Mouse (Mus musculus): ENCODE results near the gene Rasgef1c. TPM values are rescaled to one million over a fixed set of nuclear protein-coding genes. Genes with fewer than 3 reads are reported as not detected.

Gene Rasgef1c
- total and polyA plus RNA-seq, 3 experiments, result 0.42 to 0.57 (median 0.53) TPM

DNA sequence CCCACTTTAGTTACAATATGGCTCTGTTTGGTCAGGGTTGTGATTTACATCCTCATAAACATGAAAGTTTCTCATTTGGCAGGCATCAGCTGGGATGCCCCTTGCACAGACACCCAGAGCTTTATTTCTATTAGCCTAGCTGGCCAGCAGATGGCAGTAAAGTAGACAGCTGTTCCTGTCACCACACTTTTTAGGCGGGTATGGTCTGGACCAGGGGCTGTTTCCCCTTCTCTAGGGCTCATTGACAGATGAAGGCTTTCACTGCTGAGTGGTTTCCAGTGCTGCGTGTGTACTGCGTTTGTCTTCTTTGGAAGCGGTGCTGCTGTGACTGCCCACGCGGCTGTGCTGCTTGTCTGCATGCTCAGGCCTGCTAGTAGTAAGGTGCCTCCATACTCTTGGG lies 29.7 kb upstream of the Rasgef1c start:
- no peaks in the 10 kb centered on the region for H3K27me3 ChIP-seq (ENCODE audit: control insufficient read depth, insufficient read depth, low read length)
- no peak overlapping the region for H3K27ac ChIP-seq
- no peaks in the 10 kb centered on the region for H3K79me2 ChIP-seq (replicated peaks; ENCODE audit: control insufficient read depth, insufficient read depth, low read length)
- no peak overlapping the region for H3K9ac ChIP-seq (ENCODE audit: low read depth, low read length)
- no peaks in the 10 kb centered on the region; the same call in 1 of the 2 replicates for H3K4me1 ChIP-seq (ENCODE audit: control insufficient read depth, insufficient read depth, low read length)
- no peak overlapping the region for H3K4me3 ChIP-seq
- 56% methylated on average over 6 of the region's 6 CpGs for WGBS
- intact Hi-C loops (cut with DNase I), result no loop called here
- peak in 1 of 2 experiments; percentile 28 for DNase-seq
- no peaks in the 10 kb centered on the region for H3K36me3 ChIP-seq (ENCODE audit: control insufficient read depth, insufficient read depth, low read length)
- TF ChIP-seq CTCF (IDR thresholded peaks at IDR 0.05) (peak; percentile 79), POLR2A (IDR thresholded peaks at IDR 0.05; ENCODE audit: insufficient read depth, low read depth, low read length) (no peak)

DNA sequence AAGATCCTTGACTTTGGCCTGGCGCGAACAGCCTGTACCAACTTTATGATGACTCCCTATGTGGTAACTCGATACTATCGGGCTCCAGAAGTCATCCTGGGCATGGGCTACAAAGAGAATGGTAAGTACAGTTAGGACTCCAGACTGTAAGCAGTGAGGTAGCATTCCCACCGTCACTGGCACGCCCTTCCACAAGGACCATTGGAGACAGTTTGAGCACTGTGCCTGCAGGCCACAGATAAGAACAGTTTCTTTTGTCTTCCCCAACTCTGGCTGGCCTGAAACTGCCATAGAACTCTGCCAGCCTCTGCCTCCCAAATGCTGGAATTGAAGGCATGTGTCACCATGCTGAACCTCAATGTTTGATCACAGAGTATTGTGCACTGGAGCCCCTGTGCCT lies 28.9 kb upstream of the Rasgef1c start:
- 88% methylated on average over 6 of the region's 6 CpGs for WGBS
- H3K4me3 ChIP-seq, result no peak overlapping the region
- H3K9ac ChIP-seq (ENCODE audit: low read depth, low read length), result no peak overlapping the region
- intact Hi-C loops (cut with DNase I), result no loop called here
- peaks cover 3% of the 10 kb centered on the region for H3K4me1 ChIP-seq (ENCODE audit: control insufficient read depth, insufficient read depth, low read length)
- H3K27me3 ChIP-seq (ENCODE audit: control insufficient read depth, insufficient read depth, low read length), result no peaks in the 10 kb centered on the region
- no peak for DNase-seq
- TF ChIP-seq CTCF (IDR thresholded peaks at IDR 0.05) (no peak), POLR2A (IDR thresholded peaks at IDR 0.05; ENCODE audit: insufficient read depth, low read depth, low read length) (no peak), EP300 (IDR thresholded peaks at IDR 0.05; ENCODE audit: insufficient read depth, low read depth, low read length) (no peak)
- no peak overlapping the region for H3K27ac ChIP-seq
- no peaks in the 10 kb centered on the region for H3K36me3 ChIP-seq (ENCODE audit: control insufficient read depth, insufficient read depth, low read length)
- no peaks in the 10 kb centered on the region for H3K79me2 ChIP-seq (replicated peaks; ENCODE audit: control insufficient read depth, insufficient read depth, low read length)

- H3K4me3 ChIP-seq, result no peak overlapping the region
- H3K27me3 ChIP-seq (ENCODE audit: control insufficient read depth, insufficient read depth, low read length), result no peaks in the 10 kb centered on the region
- peaks cover 3% of the 10 kb centered on the region for H3K4me1 ChIP-seq (ENCODE audit: control insufficient read depth, insufficient read depth, low read length)
- TF ChIP-seq POLR2A (IDR thresholded peaks at IDR 0.05; ENCODE audit: insufficient read depth, low read depth, low read length), result no peak
- no peak for TF ChIP-seq EP300 (IDR thresholded peaks at IDR 0.05; ENCODE audit: insufficient read depth, low read depth, low read length)
- TF ChIP-seq CTCF (IDR thresholded peaks at IDR 0.05), result no peak
- peak in 1 of 2 experiments; percentile 27 for DNase-seq
- no peak overlapping the region; the same call in 1 of the 2 replicates for H3K9ac ChIP-seq (ENCODE audit: low read depth, low read length)
- no peaks in the 10 kb centered on the region; the same call in 1 of the 2 replicates for H3K36me3 ChIP-seq (ENCODE audit: control insufficient read depth, insufficient read depth, low read length)
- intact Hi-C loops (cut with DNase I), result no loop called here
- H3K27ac ChIP-seq, result no peak overlapping the region
- WGBS, result 76% methylated on average over 8 of the region's 8 CpGs
- no peaks in the 10 kb centered on the region for H3K79me2 ChIP-seq (replicated peaks; ENCODE audit: control insufficient read depth, insufficient read depth, low read length)
These were observed 24.5 kb upstream of the Rasgef1c start for GRCm38 (mm10) chr11:49876948-49877817.

DNA sequence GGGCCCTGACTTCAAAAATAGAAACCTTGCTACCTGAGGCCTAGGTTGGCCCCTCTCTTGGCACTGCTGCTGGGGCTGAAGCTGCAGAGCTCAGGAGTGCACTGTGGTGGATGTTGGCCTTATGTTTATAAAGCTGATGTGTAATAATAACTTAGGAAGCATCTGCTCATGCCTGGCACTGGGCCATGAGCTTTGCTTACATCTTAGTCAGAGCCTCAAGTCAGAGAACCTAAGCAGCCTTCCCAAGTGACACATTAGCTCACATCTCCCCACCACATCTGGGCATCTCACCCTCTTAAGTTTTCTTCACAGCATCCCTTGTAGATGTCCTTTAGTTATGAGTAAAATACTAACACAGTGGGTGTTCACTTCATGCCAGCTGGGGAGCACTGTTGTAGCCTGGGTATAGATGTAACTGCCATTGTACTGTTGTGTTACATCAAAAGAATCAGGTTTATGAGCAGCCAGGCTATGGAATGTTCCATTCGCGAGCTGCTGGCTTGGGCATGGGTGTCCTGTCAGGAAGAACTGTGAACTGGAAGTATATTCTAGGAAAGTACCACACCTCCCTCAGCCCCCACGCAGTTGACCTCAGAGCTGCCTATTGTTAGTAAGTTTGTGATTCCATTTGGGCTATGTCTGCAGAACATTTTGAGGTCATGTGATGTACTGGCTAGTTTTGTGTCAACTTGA lies 21.5 kb upstream of the Rasgef1c start:
- WGBS, result 49% methylated on average over 3 of the region's 3 CpGs
- Histone ChIP-seq H3K27me3 (ENCODE audit: control insufficient read depth, insufficient read depth, low read length) (no peaks in the 10 kb centered on the region), H3K79me2 (replicated peaks; ENCODE audit: control insufficient read depth, insufficient read depth, low read length) (no peaks in the 10 kb centered on the region), H3K4me1 (ENCODE audit: control insufficient read depth, insufficient read depth, low read length) (peaks cover 3% of the 10 kb centered on the region), H3K36me3 (ENCODE audit: control insufficient read depth, insufficient read depth, low read length) (no peaks in the 10 kb centered on the region; the same call in 1 of the 2 replicates), H3K4me3 (no peak overlapping the region), H3K9ac (ENCODE audit: low read depth, low read length) (no peak overlapping the region), H3K27ac (no peak overlapping the region)
- TF ChIP-seq POLR2A (IDR thresholded peaks at IDR 0.05; ENCODE audit: insufficient read depth, low read depth, low read length) (no peak), EP300 (IDR thresholded peaks at IDR 0.05; ENCODE audit: insufficient read depth, low read depth, low read length) (no peak), CTCF (IDR thresholded peaks at IDR 0.05) (no peak)
- DNase-seq, result no peak
- intact Hi-C loops (cut with DNase I), result no loop called here

GRCm38 (mm10) chr11:49883394-49883793 lies 18.2 kb upstream of the Rasgef1c start:
- intact Hi-C loops (cut with DNase I), result no loop called here
- Histone ChIP-seq H3K79me2 (replicated peaks; ENCODE audit: control insufficient read depth, insufficient read depth, low read length) (no peaks in the 10 kb centered on the region), H3K9ac (ENCODE audit: low read depth, low read length) (no peak overlapping the region), H3K4me1 (ENCODE audit: control insufficient read depth, insufficient read depth, low read length) (no peaks in the 10 kb centered on the region), H3K27ac (no peak overlapping the region), H3K36me3 (ENCODE audit: control insufficient read depth, insufficient read depth, low read length) (no peaks in the 10 kb centered on the region; the same call in 1 of the 2 replicates), H3K27me3 (ENCODE audit: control insufficient read depth, insufficient read depth, low read length) (no peaks in the 10 kb centered on the region), H3K4me3 (no peak overlapping the region)
- TF ChIP-seq POLR2A (IDR thresholded peaks at IDR 0.05; ENCODE audit: insufficient read depth, low read depth, low read length), result no peak
- no peak for TF ChIP-seq EP300 (IDR thresholded peaks at IDR 0.05; ENCODE audit: insufficient read depth, low read depth, low read length)
- no peak for TF ChIP-seq CTCF (IDR thresholded peaks at IDR 0.05)
- no peak for DNase-seq
- WGBS, result 93% methylated on average over 3 of the region's 3 CpGs

DNA sequence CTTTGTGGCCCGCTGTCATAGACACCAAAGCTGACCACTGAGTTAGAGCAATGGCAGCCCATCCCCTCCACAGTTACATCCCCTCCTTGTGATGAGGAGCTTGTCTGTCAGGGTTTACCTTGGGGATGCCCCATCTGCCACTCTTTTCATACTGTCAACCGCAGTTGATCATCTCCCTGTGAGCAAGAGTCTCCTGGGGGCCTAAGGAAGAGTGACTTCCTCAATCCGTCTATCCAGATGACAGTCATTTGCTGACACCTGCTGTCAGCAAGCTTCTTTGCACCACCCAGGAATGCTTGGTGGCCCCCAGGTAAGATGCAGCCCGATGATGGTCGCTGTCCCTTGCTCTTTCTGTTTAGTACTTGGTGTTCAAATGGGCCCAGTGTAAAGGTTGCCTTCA lies 13.2 kb upstream of the Rasgef1c start:
- Histone ChIP-seq H3K27me3 (ENCODE audit: control insufficient read depth, insufficient read depth, low read length) (no peaks in the 10 kb centered on the region), H3K27ac (no peak overlapping the region), H3K79me2 (replicated peaks; ENCODE audit: control insufficient read depth, insufficient read depth, low read length) (no peaks in the 10 kb centered on the region), H3K4me1 (ENCODE audit: control insufficient read depth, insufficient read depth, low read length) (no peaks in the 10 kb centered on the region), H3K4me3 (no peak overlapping the region), H3K9ac (ENCODE audit: low read depth, low read length) (no peak overlapping the region), H3K36me3 (ENCODE audit: control insufficient read depth, insufficient read depth, low read length) (no peaks in the 10 kb centered on the region)
- TF ChIP-seq POLR2A (IDR thresholded peaks at IDR 0.05; ENCODE audit: insufficient read depth, low read depth, low read length) (no peak), CTCF (IDR thresholded peaks at IDR 0.05) (no peak), EP300 (IDR thresholded peaks at IDR 0.05; ENCODE audit: insufficient read depth, low read depth, low read length) (no peak)
- intact Hi-C loops (cut with DNase I), result no loop called here
- WGBS, result 77% methylated on average over 5 of the region's 5 CpGs
- DNase-seq, result no peak
